Mouse (Mus musculus): ENCODE results near the gene Mgrn1.

Mgrn1 gene

GRCm38 (mm10) chr16:4940311-4940850, 54.3 kb downstream of the Mgrn1 start:
- no peak for DNase-seq (ENCODE audit: low spot score in 2 of 2)

GRCm38 (mm10) chr16:4941016-4941415, 55.0 kb downstream of the Mgrn1 start:
- no peak for DNase-seq (ENCODE audit: low spot score in 2 of 2)

DNA sequence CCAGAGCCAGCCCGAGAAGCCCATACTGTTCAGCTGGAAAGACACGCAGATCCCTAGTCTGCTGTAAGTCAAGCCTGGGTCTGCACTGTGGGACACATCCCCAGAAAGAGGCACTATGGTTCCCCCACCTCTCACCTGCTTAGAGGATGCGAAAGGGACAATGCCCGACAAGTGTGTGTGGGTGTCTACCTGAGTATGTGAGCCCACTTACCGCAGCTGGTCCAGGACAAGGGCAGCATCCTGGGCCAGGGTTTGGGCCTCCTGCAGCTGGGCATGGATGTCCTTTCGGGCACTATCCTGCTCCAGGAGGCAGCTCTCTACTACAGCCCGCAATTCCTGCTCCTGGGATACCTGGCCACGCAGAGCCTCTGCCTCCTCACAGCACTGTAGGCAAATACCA, 56.8 kb downstream of the Mgrn1 start:
- DNase-seq (ENCODE audit: low spot score in 2 of 2): no peak

- DNase-seq (ENCODE audit: low spot score in 2 of 2): no peak
These were observed 57.4 kb downstream of the Mgrn1 start for GRCm38 (mm10) chr16:4943431-4943830.

DNA sequence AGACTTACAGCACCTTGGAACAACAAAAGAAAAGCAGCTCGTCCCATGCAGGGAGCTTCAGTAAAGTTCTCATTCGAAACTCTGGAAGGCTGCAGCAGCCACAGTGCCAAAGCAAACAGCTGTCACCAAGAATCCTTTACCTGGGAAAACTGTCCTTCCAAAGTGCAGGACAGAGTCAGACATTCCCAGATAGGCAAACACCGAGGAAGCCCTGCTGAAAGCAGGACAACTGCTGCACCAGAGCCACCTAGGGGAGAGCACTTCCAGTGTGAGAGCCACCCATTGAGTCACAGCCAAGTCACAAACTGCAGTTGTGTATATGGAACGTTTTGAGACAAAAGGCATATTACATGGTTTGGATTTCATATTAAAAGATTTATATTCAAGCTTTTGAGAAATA, 59.4 kb downstream of the Mgrn1 start:
- DNase-seq (ENCODE audit: low spot score in 2 of 2): no peak

- no peak for DNase-seq (ENCODE audit: low spot score in 2 of 2)
These were observed 60.1 kb downstream of the Mgrn1 start for GRCm38 (mm10) chr16:4946155-4946554.

- no peak for DNase-seq (ENCODE audit: low spot score in 2 of 2)
These were observed 61.3 kb downstream of the Mgrn1 start for GRCm38 (mm10) chr16:4947378-4947777.

DNA sequence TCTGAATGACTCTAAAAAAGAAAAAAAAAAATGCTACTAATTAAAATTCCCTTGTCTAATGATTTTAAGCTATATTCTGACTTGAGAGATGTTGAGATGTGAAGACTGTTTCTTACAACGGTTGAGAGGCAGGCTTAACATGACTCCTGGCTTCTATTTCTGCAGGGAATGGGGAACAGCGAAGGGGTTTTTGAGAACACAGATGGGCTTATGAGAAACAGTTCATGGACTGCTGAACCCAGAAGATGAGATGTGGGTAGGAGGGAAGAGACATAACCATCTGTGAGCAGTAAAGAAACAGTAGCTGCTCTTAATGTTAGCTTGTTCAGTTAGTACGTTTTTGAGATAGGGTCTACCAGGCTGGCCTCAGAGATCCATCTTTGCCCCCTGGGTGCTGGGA, 70.6 kb downstream of the Mgrn1 start:
- no peak for DNase-seq (ENCODE audit: low spot score in 2 of 2)

DNA sequence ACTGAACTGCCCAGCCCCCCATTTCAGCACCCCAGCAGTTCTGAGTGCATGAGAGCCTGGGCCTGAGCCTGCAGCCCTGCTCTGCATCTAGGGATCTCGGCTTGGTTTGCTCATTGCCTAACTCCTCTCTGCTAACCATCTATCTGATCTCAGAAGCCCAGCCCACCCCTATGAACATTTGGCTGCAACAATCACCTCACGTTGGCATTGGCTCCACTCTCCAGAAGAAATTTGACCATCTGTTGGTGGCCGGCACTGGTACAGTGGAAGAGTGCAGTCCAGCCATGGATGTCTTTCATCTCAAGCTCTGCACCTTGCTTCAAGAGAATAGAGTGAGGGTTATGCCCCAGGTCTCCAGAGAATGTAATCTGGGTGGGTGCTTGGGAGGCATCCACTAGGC, 71.4 kb downstream of the Mgrn1 start:
- DNase-seq (ENCODE audit: low spot score in 2 of 2): no peak

DNA sequence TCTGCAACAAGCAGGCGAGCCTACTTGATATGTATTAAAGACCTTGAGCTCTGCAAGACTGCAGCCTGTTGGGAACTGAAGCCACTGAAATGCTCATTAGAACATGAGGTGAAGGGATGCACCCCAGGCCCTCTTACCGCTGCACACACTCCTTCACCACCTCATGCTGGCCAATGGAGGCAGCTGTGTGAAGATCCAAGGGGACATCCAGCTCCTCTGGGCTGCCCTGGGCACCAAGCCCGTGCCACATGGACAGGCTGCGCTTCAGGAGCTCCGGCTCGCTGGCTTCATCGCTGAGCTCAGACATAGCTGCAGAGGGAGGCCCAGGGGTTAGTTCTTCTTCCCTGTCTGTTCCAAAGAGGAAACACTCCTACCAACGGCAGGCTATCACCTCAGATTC, 74.2 kb downstream of the Mgrn1 start:
- no peak for DNase-seq (ENCODE audit: low spot score in 2 of 2)

- DNase-seq (ENCODE audit: low spot score in 2 of 2): no peak
These were observed 77.3 kb downstream of the Mgrn1 start for GRCm38 (mm10) chr16:4963346-4963745.

- DNase-seq (ENCODE audit: low spot score in 2 of 2): peak; percentile 95 to 97
These were observed 78.0 kb downstream of the Mgrn1 start, which contains the start of gene Anks3 for GRCm38 (mm10) chr16:4963797-4964709. Gene Anks3 (minus strand): TSS chr16:4964205.

- no peak for DNase-seq (ENCODE audit: low spot score in 2 of 2)
These were observed 78.8 kb downstream of the Mgrn1 start for GRCm38 (mm10) chr16:4964731-4965391.

GRCm38 (mm10) chr16:4965392-4966129, 79.5 kb downstream of the Mgrn1 start:
- DNase-seq (ENCODE audit: low spot score in 2 of 2): no peak

DNA sequence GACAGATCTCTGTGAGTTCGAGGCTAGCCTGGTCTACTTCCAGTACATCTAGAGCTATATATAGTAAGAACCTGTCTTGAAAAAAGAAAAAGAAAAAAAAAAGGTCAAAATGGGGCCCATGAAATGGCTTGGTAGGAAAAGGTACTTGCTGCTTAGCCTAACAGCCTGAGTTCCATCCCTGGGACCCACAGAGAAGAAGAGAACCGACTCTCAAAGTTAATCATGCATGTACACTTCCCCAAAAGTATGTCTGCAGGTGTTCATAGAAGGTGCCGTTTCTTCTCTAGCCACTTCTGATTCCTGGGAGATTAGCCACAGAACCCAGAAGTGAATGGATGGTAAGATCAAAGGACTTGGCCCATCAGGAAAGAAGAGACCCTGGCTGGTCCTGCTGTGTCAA, 82.4 kb downstream of the Mgrn1 start:
- no peak for DNase-seq (ENCODE audit: low spot score in 2 of 2)

GRCm38 (mm10) chr16:4969055-4969843, 83.2 kb downstream of the Mgrn1 start:
- DNase-seq (ENCODE audit: low spot score in 2 of 2): peak in 1 of 2 experiments; percentile 17

DNA sequence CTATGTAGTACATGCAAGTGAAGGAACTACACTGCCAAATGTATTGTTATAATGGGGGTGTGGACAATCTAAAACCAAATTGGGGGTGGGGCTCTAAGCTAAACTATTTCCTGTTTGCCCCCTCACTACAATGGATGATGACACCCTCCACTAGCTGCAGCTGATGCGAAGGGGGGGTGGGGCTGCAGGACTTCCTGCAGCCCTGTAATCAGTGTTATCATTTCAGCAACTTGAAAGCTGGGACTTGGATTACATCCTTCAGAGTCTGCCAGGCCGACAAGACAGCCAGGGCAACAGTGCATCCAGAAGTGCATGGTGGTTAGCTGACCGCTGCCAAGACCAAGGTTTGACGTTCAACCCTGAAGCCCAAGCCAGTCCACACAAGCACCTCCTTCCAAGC, 85.6 kb downstream of the Mgrn1 start:
- no peak for DNase-seq (ENCODE audit: low spot score in 2 of 2)

- no peak for DNase-seq (ENCODE audit: low spot score in 2 of 2)
These were observed 88.5 kb downstream of the Mgrn1 start for GRCm38 (mm10) chr16:4974521-4974920.

GRCm38 (mm10) chr16:4976180-4976579, 90.1 kb downstream of the Mgrn1 start:
- DNase-seq (ENCODE audit: low spot score in 2 of 2): no peak

DNA sequence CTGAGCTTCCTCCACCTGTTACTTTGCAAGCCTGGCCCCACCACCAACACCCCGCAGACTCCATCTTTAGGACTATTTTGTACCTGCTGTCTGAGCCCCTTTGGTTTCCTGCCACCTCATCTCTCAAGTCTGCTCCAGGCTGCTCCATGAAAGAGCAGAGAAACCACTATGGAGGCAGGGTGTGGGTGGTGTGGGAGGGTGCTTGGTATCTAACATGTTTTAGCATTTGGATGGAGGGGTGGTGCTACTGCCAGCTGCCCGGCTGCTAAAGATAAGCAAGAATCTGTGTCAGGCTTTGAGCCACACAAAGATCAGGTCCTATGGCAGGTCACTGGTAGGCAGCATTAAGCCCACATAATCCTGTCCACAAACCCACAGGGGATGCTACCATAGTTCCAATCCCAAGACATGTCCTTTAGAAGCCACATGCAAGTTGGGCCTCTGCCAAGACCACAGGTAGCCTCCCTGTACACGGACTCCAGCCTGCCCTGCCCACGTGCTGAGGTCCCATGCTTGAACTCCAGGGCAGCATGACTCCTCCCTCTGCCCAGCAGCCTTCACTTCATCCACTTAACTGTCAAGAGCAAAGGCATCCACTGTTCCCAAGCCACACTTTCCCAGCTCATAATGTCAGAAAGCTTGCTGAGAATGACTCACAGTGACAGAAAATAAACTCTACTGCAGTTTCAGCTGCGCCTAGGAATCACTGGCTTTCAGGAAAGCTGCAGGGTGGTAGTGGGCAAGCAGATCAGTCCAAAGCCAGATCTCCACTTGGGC, 92.4 kb downstream of the Mgrn1 start:
- DNase-seq (ENCODE audit: low spot score in 2 of 2): no peak

Data from natural killer cell, adult 2 months (primary cell).